Mouse (Mus musculus): ENCODE measurements around the gene Carmil1. TPM values are rescaled to one million over a fixed set of nuclear protein-coding genes. Genes with fewer than 3 reads are reported as not detected.

The Carmil1 gene
- polyA plus RNA-seq, 2 experiments: 18.7 to 33.9 TPM

GRCm38 (mm10) chr13:24159972-24160371 is 120.6 kb downstream of the Carmil1 start:
- H3K4me3 ChIP-seq (replicated peaks; ENCODE audit: low read length): no peak overlapping the region
- H3K27ac ChIP-seq (replicated peaks; ENCODE audit: low read depth, low read length): no peak overlapping the region
- no peaks in the 10 kb centered on the region for H3K4me1 ChIP-seq (ENCODE audit: control insufficient read depth, insufficient read depth, low read length)
- no peak overlapping the region for H3K4me2 ChIP-seq (replicated peaks; ENCODE audit: low read depth, low read length, severe bottlenecking)
- no peak for DNase-seq (ENCODE audit: low spot score)
- H3K27me3 ChIP-seq (ENCODE audit: control insufficient read depth, insufficient read depth, low read length): no peaks in the 10 kb centered on the region
- TF ChIP-seq POLR2A (IDR thresholded peaks at IDR 0.05; ENCODE audit: borderline replicate concordance, extremely low read depth, insufficient read depth, insufficient read length): no peak
- 86% methylated on average over 4 of the region's 4 CpGs for WGBS
- H3K9ac ChIP-seq (ENCODE audit: low read depth, low read length, severe bottlenecking): no peak overlapping the region
- peaks cover 19% of the 10 kb centered on the region; the same call in 1 of the 2 replicates for H3K36me3 ChIP-seq (ENCODE audit: control insufficient read depth, insufficient read depth, low read length)
- H3K9me3 ChIP-seq (ENCODE audit: control insufficient read depth, low read length): no peaks in the 10 kb centered on the region
- ATAC-seq (ENCODE audit: low FRiP score, low read depth): no peak

GRCm38 (mm10) chr13:24159190-24159965 is 121.2 kb downstream of the Carmil1 start:
- no peak for DNase-seq (ENCODE audit: low spot score)
- no peak for ATAC-seq (ENCODE audit: low FRiP score, low read depth)
- WGBS: 93% methylated on average over 8 of the region's 8 CpGs

DNA sequence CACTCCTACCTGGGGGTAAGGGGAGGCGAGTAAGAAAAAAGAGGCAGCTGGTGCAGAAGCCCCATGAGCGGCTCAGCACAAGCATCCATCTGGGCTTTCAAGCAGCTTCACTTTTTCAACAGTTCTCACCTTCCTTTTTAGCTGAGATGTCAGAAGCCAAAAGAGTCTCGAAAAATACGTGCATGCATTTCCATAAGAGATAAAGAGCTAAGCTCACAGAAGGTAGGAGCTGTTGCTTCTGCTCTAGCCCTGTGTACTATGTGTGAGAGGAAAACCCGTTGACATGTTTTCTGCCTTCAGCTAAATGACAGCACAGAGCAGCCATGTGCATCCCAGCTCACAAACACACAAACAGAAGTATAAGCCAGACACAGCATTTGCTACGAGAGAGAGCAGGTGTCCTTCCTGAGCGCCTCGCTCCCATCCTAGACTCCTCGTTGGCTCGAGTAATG is 123.0 kb downstream of the Carmil1 start:
- 0 out of 2 replicates have a peak, but pooled peaks cover 3% of the 10 kb centered on the region for H3K36me3 ChIP-seq (ENCODE audit: control insufficient read depth, insufficient read depth, low read length)
- H3K4me2 ChIP-seq (replicated peaks; ENCODE audit: low read depth, low read length, severe bottlenecking): no peak overlapping the region

More at GRCm38 (mm10) chr13:24159190-24159965, 121.2 kb downstream of the Carmil1 start:
- TF ChIP-seq POLR2A (IDR thresholded peaks at IDR 0.05; ENCODE audit: borderline replicate concordance, extremely low read depth, insufficient read depth, insufficient read length): no peak
- Histone ChIP-seq H3K9me3 (ENCODE audit: control insufficient read depth, low read length) (no peaks in the 10 kb centered on the region), H3K36me3 (ENCODE audit: control insufficient read depth, insufficient read depth, low read length) (peaks cover 13% of the 10 kb centered on the region; the same call in 1 of the 2 replicates), H3K27ac (replicated peaks; ENCODE audit: low read depth, low read length) (no peak overlapping the region), H3K27me3 (ENCODE audit: control insufficient read depth, insufficient read depth, low read length) (no peaks in the 10 kb centered on the region), H3K9ac (ENCODE audit: low read depth, low read length, severe bottlenecking) (no peak overlapping the region), H3K4me1 (ENCODE audit: control insufficient read depth, insufficient read depth, low read length) (no peaks in the 10 kb centered on the region), H3K4me2 (replicated peaks; ENCODE audit: low read depth, low read length, severe bottlenecking) (no peak overlapping the region), H3K4me3 (replicated peaks; ENCODE audit: low read length) (no peak overlapping the region)

GRCm38 (mm10) chr13:24155190-24155589 is 125.4 kb downstream of the Carmil1 start:
- Histone ChIP-seq H3K4me2 (replicated peaks; ENCODE audit: low read depth, low read length, severe bottlenecking) (no peak overlapping the region), H3K27ac (replicated peaks; ENCODE audit: low read depth, low read length) (no peak overlapping the region), H3K4me1 (ENCODE audit: control insufficient read depth, insufficient read depth, low read length) (no peaks in the 10 kb centered on the region), H3K9ac (ENCODE audit: low read depth, low read length, severe bottlenecking) (no peak overlapping the region), H3K27me3 (ENCODE audit: control insufficient read depth, insufficient read depth, low read length) (no peaks in the 10 kb centered on the region), H3K4me3 (replicated peaks; ENCODE audit: low read length) (no peak overlapping the region), H3K36me3 (ENCODE audit: control insufficient read depth, insufficient read depth, low read length) (peaks cover 5% of the 10 kb centered on the region; the same call in 1 of the 2 replicates), H3K9me3 (ENCODE audit: control insufficient read depth, low read length) (no peaks in the 10 kb centered on the region)
- TF ChIP-seq POLR2A (IDR thresholded peaks at IDR 0.05; ENCODE audit: borderline replicate concordance, extremely low read depth, insufficient read depth, insufficient read length): no peak
- DNase-seq (ENCODE audit: low spot score) (no peak), ATAC-seq (ENCODE audit: low FRiP score, low read depth) (no peak)
- 22% methylated on average over 6 of the region's 6 CpGs for WGBS

More for the DNA sequence above, 123.0 kb downstream of the Carmil1 start:
- H3K9ac ChIP-seq (ENCODE audit: low read depth, low read length, severe bottlenecking): no peak overlapping the region
- TF ChIP-seq POLR2A (IDR thresholded peaks at IDR 0.05; ENCODE audit: borderline replicate concordance, extremely low read depth, insufficient read depth, insufficient read length): no peak
- no peak overlapping the region for H3K27ac ChIP-seq (replicated peaks; ENCODE audit: low read depth, low read length)
- no peaks in the 10 kb centered on the region for H3K27me3 ChIP-seq (ENCODE audit: control insufficient read depth, insufficient read depth, low read length)
- no peaks in the 10 kb centered on the region for H3K9me3 ChIP-seq (ENCODE audit: control insufficient read depth, low read length)
- H3K4me1 ChIP-seq (ENCODE audit: control insufficient read depth, insufficient read depth, low read length): no peaks in the 10 kb centered on the region
- DNase-seq (ENCODE audit: low spot score): no peak
- WGBS: 90% methylated on average over 10 of the region's 10 CpGs
- no peak overlapping the region for H3K4me3 ChIP-seq (replicated peaks; ENCODE audit: low read length)
- ATAC-seq (ENCODE audit: low FRiP score, low read depth): no peak

DNA sequence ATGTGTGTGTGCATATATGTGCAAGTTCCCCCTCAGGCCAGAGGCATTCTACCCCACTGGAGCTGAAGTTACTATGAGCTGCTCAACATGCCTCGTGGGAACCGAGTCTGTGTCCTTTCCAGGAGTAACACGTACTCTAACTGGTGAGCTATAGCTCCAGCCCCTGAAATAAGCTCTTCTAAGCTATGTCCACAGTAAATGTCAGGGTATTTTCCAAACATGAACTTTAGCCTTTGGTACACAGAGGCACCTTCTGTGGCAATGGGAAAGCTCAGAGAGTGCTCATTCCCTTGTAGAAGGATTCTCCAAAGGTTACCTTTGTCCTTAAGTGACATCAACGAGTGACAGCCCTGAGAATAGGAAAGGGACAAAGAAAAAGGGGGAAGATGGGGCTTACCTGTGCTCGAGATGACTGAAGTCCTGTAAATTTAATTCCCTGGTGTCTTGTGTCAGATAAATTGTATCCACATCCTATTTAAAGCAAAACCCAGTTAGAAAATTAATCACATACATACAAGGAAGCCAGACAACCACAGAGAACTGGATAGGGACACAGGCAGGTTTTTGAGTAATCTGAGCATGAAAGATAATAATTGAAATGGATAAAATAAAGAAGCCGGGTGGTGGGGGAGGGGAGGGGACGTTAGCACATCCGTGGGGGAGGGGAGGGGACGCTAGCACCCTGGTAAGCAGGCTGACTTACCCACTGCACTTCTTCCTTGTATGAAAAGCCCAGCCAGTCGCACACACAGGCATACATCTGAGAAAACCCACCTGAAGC is 126.1 kb downstream of the Carmil1 start:
- Histone ChIP-seq H3K4me3 (replicated peaks; ENCODE audit: low read length) (no peak overlapping the region), H3K4me1 (ENCODE audit: control insufficient read depth, insufficient read depth, low read length) (no peaks in the 10 kb centered on the region), H3K9me3 (ENCODE audit: control insufficient read depth, low read length) (no peaks in the 10 kb centered on the region), H3K27ac (replicated peaks; ENCODE audit: low read depth, low read length) (no peak overlapping the region), H3K27me3 (ENCODE audit: control insufficient read depth, insufficient read depth, low read length) (no peaks in the 10 kb centered on the region), H3K36me3 (ENCODE audit: control insufficient read depth, insufficient read depth, low read length) (peaks cover 8% of the 10 kb centered on the region; the same call in 1 of the 2 replicates), H3K9ac (ENCODE audit: low read depth, low read length, severe bottlenecking) (no peak overlapping the region), H3K4me2 (replicated peaks; ENCODE audit: low read depth, low read length, severe bottlenecking) (no peak overlapping the region)
- WGBS: 60% methylated on average over 10 of the region's 10 CpGs
- no peak for TF ChIP-seq POLR2A (IDR thresholded peaks at IDR 0.05; ENCODE audit: borderline replicate concordance, extremely low read depth, insufficient read depth, insufficient read length)
- DNase-seq (ENCODE audit: low spot score) (no peak), ATAC-seq (ENCODE audit: low FRiP score, low read depth) (no peak)
